Mouse (Mus musculus): ENCODE data around the gene Vps13c.

Vps13c gene

DNA sequence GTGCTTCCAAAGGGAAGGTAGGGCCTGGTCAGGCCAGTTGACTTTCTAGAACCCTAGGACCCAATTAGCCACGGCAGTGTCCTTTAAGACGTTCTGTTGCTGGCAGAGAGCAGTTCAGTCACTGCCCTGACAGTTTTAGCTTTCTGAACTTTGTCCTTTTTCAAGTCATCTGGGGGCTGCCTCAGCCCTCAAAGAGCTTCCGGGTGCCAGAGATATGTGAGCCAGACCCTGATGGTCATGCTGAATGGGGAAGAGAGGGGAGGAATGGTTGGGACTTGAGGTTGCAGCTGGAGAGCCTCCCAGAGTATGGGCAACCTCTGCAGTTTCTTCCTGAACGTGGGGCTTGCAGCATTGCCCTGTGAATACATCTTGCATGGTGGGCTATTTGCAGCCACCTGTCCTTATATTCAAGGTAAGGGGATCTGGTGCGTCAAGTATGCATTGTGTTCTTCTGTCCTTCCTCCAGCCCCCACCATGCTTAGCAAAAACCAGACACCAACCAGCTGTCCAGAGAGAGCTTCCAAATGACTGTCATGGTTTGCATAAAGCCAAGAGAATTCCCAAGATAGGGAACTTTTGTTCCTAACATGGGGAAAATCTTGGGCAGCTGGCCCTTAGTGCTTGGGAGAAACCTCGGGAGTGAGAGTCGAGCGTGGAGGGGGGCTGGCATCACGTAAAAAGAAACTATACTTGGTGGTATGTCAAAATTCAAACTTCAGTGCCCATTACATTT is 182.3 kb downstream of the Vps13c start:
- DNase-seq (ENCODE audit: low read depth): no peak

DNA sequence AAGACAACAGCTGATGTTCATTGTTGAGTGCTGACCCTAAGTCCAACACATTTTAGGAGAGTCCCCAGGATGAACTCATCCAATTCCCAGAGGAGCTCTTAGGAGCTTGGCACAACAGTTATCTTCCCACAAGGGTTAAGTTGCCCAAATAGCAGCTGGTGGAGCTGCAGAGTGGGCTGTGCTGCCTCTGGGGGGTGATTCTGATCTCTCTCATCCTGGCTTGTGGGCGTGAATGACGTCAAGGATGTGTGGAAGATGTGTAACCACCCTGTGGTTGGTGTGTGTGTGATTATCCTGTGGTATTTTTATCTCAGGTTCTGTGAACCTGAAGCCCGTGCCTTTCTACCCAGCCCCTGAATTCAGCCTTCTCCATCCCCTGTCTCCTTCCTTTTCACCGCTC is 188.4 kb downstream of the Vps13c start:
- DNase-seq (ENCODE audit: low read depth): no peak

DNA sequence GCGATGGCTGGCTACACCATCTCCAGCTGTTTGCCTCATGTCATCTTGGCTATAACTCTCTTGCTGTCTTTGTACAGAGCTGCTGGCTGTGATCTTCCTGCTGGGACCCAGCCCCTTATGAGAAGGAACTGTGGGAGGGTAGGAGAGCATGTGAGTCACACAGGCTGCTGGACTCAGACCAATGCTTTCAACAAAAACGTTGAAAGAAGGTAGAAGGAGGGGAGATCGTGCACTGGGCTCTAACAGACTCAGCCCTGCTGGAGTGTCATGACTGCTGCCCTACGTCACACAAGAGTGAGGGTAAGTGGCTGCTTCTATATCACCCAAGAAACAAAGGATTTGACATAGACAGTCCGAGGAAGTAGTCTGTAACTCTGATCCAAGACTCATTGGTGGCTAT is 193.6 kb downstream of the Vps13c start:
- DNase-seq (ENCODE audit: low read depth): no peak
